Mouse (Mus musculus): ENCODE measurements around the gene Akap7.

- TF ChIP-seq POLR2A (IDR thresholded peaks at IDR 0.05; ENCODE audit: control insufficient read depth, low read depth, low read length) (no peak), CTCF (IDR thresholded peaks at IDR 0.05; ENCODE audit: control insufficient read depth, insufficient read depth, insufficient replicate concordance, low read depth, low read length) (no peak)
These were observed at the start of gene Akap7 for GRCm38 (mm10) chr10:25307770-25308169.

Measured in testis, adult 2 months (tissue).